Mouse (Mus musculus) CH12.LX (cell line): Measurements from ENCODE around the gene Sstr5. TPM values are rescaled to one million over a fixed set of nuclear protein-coding genes. Genes with fewer than 3 reads are reported as not detected.
A peak's percentile ranks its signal among the peaks of the same experiment; 100 is the strongest.

Experiments
- DNase-seq: peaks from one replicate; pipeline ENCODE4 v3.0.0-alpha.2; 2013; ENCODE audit errors: extremely low read depth
- H3K27ac ChIP-seq: 2 replicates; pipeline ENCODE4 v1.5.1; 2012; ENCODE audit warnings: low read depth, mild to moderate bottlenecking, control low read depth, moderate library complexity; ENCODE audit not compliant: insufficient read depth
- H3K27me3 ChIP-seq: replicated peaks from 2 replicates; pipeline ENCODE3; 2012; ENCODE audit warnings: inconsistent platforms
- H3K36me3 ChIP-seq, 2 experiments: replicated peaks in 1 of 2; 2 replicates each; pipeline versions ENCODE3 to v1.6.1; 2012; ENCODE audit warnings: inconsistent platforms in 1 of 2, low read length in 1 of 2, mild to moderate bottlenecking in 1 of 2, mixed read lengths in 1 of 2, moderate library complexity in 1 of 2; ENCODE audit not compliant: control insufficient read depth in 1 of 2, insufficient read depth in 1 of 2
- H3K4me1 ChIP-seq, 2 experiments: 2 replicates each; pipeline ENCODE4 v1.6.1; 2012; ENCODE audit warnings: inconsistent platforms in 1 of 2, moderate library complexity in 1 of 2; ENCODE audit not compliant: insufficient read depth in 2 of 2, control insufficient read depth in 1 of 2
- H3K4me2 ChIP-seq: 2 replicates; pipeline ENCODE4 v1.6.1; 2012; ENCODE audit warnings: low read depth, mild to moderate bottlenecking, control low read depth; ENCODE audit not compliant: poor library complexity, insufficient read depth, severe bottlenecking
- H3K4me3 ChIP-seq, 3 experiments: fragments of 150-350 bp in 1 of 3; sonication (generic) in 1 of 3; replicated peaks in 1 of 3; 2 replicates each; pipeline versions ENCODE3 to v1.5.1; 2011 to 2012; ENCODE audit warnings: low read depth in 2 of 3, low read length in 2 of 3, mild to moderate bottlenecking in 2 of 3, moderate library complexity in 2 of 3, control low read depth in 1 of 3, improper control_type of control experiment in 1 of 3, inconsistent platforms in 1 of 3, mixed read lengths in 1 of 3; ENCODE audit not compliant: poor library complexity in 1 of 3
- H3K79me2 ChIP-seq: replicated peaks from 2 replicates; pipeline ENCODE4 v1.6.1; 2012; ENCODE audit warnings: mild to moderate bottlenecking, moderate library complexity; ENCODE audit not compliant: control insufficient read depth, poor library complexity, insufficient read depth, severe bottlenecking; ENCODE audit errors: extremely low read depth
- H3K9ac ChIP-seq: 2 replicates; pipeline ENCODE4 v1.6.1; 2012; ENCODE audit warnings: low read depth, mild to moderate bottlenecking, control low read depth, moderate library complexity; ENCODE audit not compliant: insufficient read depth
- H3K9me3 ChIP-seq: replicated peaks from 2 replicates; pipeline ENCODE3; 2012; ENCODE audit warnings: low read length, inconsistent platforms, mixed read lengths
- CHD1 ChIP-seq: IDR thresholded peaks from 2 replicates; pipeline ENCODE4 v1.6.1; 2012; ENCODE audit warnings: low read depth, low read length, improper control_type of control experiment, inconsistent platforms
- ELF1 ChIP-seq: IDR thresholded peaks from 2 replicates; pipeline ENCODE4 v1.6.1; 2014; ENCODE audit warnings: low read depth, mild to moderate bottlenecking, inconsistent platforms, low read length, improper control_type of control experiment
- EP300 ChIP-seq: IDR thresholded peaks from 2 replicates; pipeline ENCODE4 v1.6.1; 2011; ENCODE audit warnings: low read length, improper control_type of control experiment
- ETS1 ChIP-seq: conservative IDR thresholded peaks from 2 replicates; pipeline ENCODE4 v1.6.1; 2012; ENCODE audit warnings: low read depth, mild to moderate bottlenecking, inconsistent platforms, low read length, improper control_type of control experiment, moderate library complexity
- JUN ChIP-seq: IDR thresholded peaks from 2 replicates; pipeline ENCODE4 v1.6.1; 2011; ENCODE audit warnings: low read depth, mild to moderate bottlenecking, low read length, improper control_type of control experiment, moderate library complexity; ENCODE audit not compliant: insufficient read depth
- KAT2A ChIP-seq: IDR thresholded peaks from 2 replicates; pipeline ENCODE4 v1.6.1; 2012; ENCODE audit warnings: low read length, improper control_type of control experiment, inconsistent platforms; ENCODE audit not compliant: insufficient replicate concordance
- MAFK ChIP-seq: IDR thresholded peaks from 2 replicates; pipeline ENCODE4 v1.6.1; 2011; ENCODE audit warnings: low read length, improper control_type of control experiment; ENCODE audit not compliant: insufficient replicate concordance
- MAZ ChIP-seq: IDR thresholded peaks from 2 replicates; pipeline ENCODE4 v1.6.1; 2012; ENCODE audit warnings: low read depth, mild to moderate bottlenecking, inconsistent platforms, low read length, improper control_type of control experiment, moderate library complexity
- MXI1 ChIP-seq: IDR thresholded peaks from 2 replicates; pipeline ENCODE4 v1.6.1; 2011; ENCODE audit warnings: mild to moderate bottlenecking, low read depth, low read length, improper control_type of control experiment
- NRF1 ChIP-seq: IDR thresholded peaks from 2 replicates; pipeline ENCODE4 v1.6.1; 2014; ENCODE audit warnings: low read depth, mild to moderate bottlenecking, inconsistent platforms, low read length, improper control_type of control experiment, moderate library complexity
- POLR2A ChIP-seq: IDR thresholded peaks from 2 replicates; pipeline ENCODE4 v1.6.1; 2011; ENCODE audit warnings: low read depth, mild to moderate bottlenecking, improper control_type of control experiment, low read length
- POLR2AphosphoS2 ChIP-seq: IDR thresholded peaks from 2 replicates; pipeline ENCODE4 v1.6.1; 2011; ENCODE audit warnings: low read depth, low read length, improper control_type of control experiment
- RAD21 ChIP-seq: IDR thresholded peaks from 2 replicates; pipeline ENCODE4 v1.6.1; 2011; ENCODE audit warnings: low read depth, mild to moderate bottlenecking, low read length, improper control_type of control experiment, moderate library complexity
- RCOR1 ChIP-seq: conservative IDR thresholded peaks from 2 replicates; pipeline ENCODE4 v1.6.1; 2012; ENCODE audit warnings: low read depth, mild to moderate bottlenecking, inconsistent platforms, low read length, improper control_type of control experiment
- SMC3 ChIP-seq: IDR thresholded peaks from 2 replicates; pipeline ENCODE4 v1.6.1; 2011; ENCODE audit warnings: low read depth, low read length, improper control_type of control experiment
- TBP ChIP-seq: conservative IDR thresholded peaks from 2 replicates; pipeline ENCODE4 v1.6.1; 2011; ENCODE audit warnings: low read depth, low read length, improper control_type of control experiment
- USF1 ChIP-seq: IDR thresholded peaks from 2 replicates; pipeline ENCODE4 v1.6.1; 2014; ENCODE audit warnings: low read depth, mild to moderate bottlenecking, inconsistent platforms, low read length, improper control_type of control experiment
- ZNF384 ChIP-seq: IDR thresholded peaks from 2 replicates; pipeline ENCODE4 v1.6.1; 2012; ENCODE audit warnings: low read depth, low read length, improper control_type of control experiment, inconsistent platforms
- dilution Hi-C: fragments of 300-500 bp; cut with MboI; formaldehyde crosslinking; loops from 2 replicates; pipeline ENCODE4 v1.14.3; 2020; ENCODE audit warnings: low sequenced_read_pairs; ENCODE audit not compliant: extremely low pct_unique_long_range_greater_than_20kb, extremely low pct_ligation_motif_present
- in situ Hi-C: fragments of 300-500 bp; cut with MboI; formaldehyde crosslinking; loops from 3 replicates; pipeline ENCODE4 v1.14.3; 2019; ENCODE audit warnings: low sequenced_read_pairs, low pct_ligation_motif_present, low pct_unique_long_range_greater_than_20kb, mixed read lengths
- polyA plus RNA-seq: library from polyadenylated mRNA; unstranded; fragments of >175 nt; gene quantifications from 2 replicates; pipeline ENCODE4 v1.2.1, GENCODE M21; 2012; ENCODE audit warnings: low read depth; ENCODE audit not compliant: insufficient read length
- total RNA-seq, 2 experiments: library from RNA; depleted of rRNA; stranded (reverse); fragments of 300-350 nt in 1 of 2; fragments of >200 nt in 1 of 2; gene quantifications; 2 replicates each; pipeline ENCODE4 v1.2.3; 2012 to 2014

Gene Sstr5
- total and polyA plus RNA-seq, 3 experiments, result 0.35 to 1.9 (median 0.38) TPM

DNA sequence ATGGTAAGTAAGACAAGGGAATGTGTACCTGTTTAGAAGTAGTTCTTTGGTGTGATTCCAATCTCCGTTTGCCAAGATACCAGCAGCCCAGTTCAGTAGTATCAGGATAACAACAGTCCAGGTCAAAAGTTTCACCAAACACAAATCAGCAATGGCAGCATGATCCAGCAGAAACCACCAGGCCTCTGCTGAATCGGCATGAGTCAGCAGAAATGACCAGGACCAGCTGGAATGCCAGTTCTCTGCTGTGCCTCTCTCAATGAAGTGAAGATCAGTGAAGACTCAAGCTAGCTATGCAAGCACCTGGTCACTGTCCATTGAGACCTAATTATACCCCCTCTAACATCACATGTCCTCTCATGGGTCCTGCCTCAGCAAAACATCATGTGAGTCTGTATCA is 17.0 kb upstream of the Sstr5 start:
- DNase-seq, result no peak
- Histone ChIP-seq H3K4me1 (peaks cover 0 to 26% of the 10 kb centered on the region in 2 experiments; a peak in 2 of 4 replicates), H3K27ac (no peak overlapping the region), H3K36me3 (no peaks in the 10 kb centered on the region), H3K9ac (no peak overlapping the region), H3K4me2 (no peak overlapping the region), H3K9me3 (no peaks in the 10 kb centered on the region), H3K27me3 (peaks cover 5% of the 10 kb centered on the region), H3K4me3 (no peak overlapping the region), H3K79me2 (no peaks in the 10 kb centered on the region)
- dilution Hi-C loops, result no loop called here
- in situ Hi-C loops, result loop anchor here (5.0 kb wide), 1 partner anchor 183 kb away; no protein-coding TSS in a partner anchor
- peak; percentile 91 for TF ChIP-seq MAFK
- no peak for TF ChIP-seq ETS1

DNA sequence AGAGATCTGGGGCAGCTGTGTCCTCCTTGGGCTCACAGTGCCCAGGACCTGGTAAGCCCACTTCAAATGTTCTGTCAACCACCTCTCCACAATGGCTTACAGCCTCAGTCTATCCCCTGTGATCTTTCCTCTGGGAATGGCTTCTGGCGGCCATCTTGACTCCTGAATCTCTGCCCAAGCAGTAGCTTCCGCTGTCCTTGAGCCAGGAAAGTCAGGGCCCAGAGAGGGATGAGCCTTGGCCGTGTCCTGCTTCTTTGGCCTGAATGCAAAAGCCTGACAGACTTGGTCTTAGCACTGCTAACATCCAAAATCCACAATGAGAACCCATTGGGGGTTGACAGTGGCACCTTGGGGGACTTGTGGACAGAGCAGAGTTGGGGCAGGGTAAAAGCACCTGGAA is 14.8 kb upstream of the Sstr5 start:
- DNase-seq, result no peak
- H3K27ac ChIP-seq, result no peak overlapping the region
- no peak overlapping the region for H3K4me2 ChIP-seq
- H3K79me2 ChIP-seq, result no peaks in the 10 kb centered on the region
- no peak overlapping the region for H3K9ac ChIP-seq
- in situ Hi-C loops, result loop anchor here (5.0 kb wide), 1 partner anchor 185 kb away; no protein-coding TSS in a partner anchor
- no peaks in the 10 kb centered on the region for H3K9me3 ChIP-seq
- no peaks in the 10 kb centered on the region for H3K27me3 ChIP-seq
- TF ChIP-seq POLR2AphosphoS2 (no peak), ELF1 (no peak), POLR2A (no peak), RCOR1 (no peak), USF1 (no peak), KAT2A (no peak), TBP (no peak), EP300 (no peak), RAD21 (no peak), ZNF384 (no peak), SMC3 (no peak), JUN (no peak), CHD1 (no peak), MAZ (no peak), MXI1 (no peak), NRF1 (no peak)
- TF ChIP-seq, all 38 proteins: peak for 0
- H3K36me3 ChIP-seq, result no peaks in the 10 kb centered on the region
- H3K4me1 ChIP-seq, result peaks cover 0 to 25% of the 10 kb centered on the region in 2 experiments; a peak in 2 of 4 replicates
- no peak overlapping the region for H3K4me3 ChIP-seq
- dilution Hi-C loops, result no loop called here
